Mouse (Mus musculus): ENCODE results near the gene Runx2.

DNA sequence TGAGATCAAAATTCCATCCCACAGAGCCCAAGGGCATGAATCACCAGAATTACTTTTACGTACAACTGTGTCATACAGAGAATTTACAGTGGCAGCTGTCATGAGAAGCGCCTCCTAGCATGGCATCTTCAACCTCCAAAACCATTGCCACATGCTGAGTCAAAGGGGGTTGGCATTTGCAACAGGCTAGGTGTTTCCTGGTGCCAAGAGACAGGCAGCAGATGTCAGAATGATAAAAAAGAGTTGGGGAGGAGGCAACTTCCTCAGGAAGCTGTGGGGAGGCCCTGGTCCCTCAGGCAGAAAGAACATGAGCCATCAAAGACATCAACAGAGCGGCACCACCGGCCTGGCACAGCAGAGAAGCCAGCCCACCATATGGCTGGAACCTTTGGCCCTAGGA lies 160.1 kb downstream of the Runx2 start:
- TF ChIP-seq POLR2A (IDR thresholded peaks at IDR 0.05; ENCODE audit: borderline replicate concordance, control insufficient read depth, low read depth, low read length): no peak
- TF ChIP-seq CTCF (IDR thresholded peaks at IDR 0.05; ENCODE audit: control insufficient read depth, insufficient read depth, low read length): no peak
